Mouse (Mus musculus): ENCODE measurements around the gene Zbtb1.

DNA sequence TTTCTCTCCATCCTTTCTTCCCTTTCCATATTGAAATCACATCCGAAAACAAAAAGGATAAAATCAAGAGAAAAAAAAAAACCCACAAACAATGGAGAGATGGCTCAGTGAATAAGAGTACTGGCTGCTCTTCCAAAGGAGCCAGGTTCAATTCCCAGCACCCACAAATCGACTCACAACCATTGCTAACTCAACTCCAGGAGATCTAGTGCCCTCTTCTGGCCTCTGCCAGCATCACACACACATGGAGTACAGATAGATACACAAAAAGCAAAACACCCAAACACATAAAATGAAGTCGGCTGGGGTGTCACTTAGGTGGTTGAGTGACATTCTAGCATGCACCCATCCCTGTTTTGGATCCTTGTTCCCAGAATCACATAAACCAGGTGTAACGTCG lies 48.3 kb downstream of the Zbtb1 start:
- TF ChIP-seq CTCF (IDR thresholded peaks at IDR 0.05; ENCODE audit: low read depth, low read length) (no peak), POLR2AphosphoS5 (IDR thresholded peaks at IDR 0.05; ENCODE audit: insufficient replicate concordance, low read depth, low read length) (no peak)
